Mouse (Mus musculus) E14TG2a.4 (cell line): ENCODE data around the gene Sfpq.
"Not testable (repeated sequence)": the region's sequence is repeated elsewhere in the genome, so short reads cannot be mapped to it uniquely, and the experiment has no call there.

Experiments used
- CTCF ChIP-seq: conservative IDR thresholded peaks from 2 replicates; pipeline ENCODE4 v1.5.1; 2014; ENCODE audit warnings: low read length
- NANOG ChIP-seq: IDR thresholded peaks from 2 replicates; pipeline ENCODE4 v1.6.1; 2014; ENCODE audit warnings: borderline replicate concordance, low read length, mixed read lengths
- POU5F1 ChIP-seq: IDR thresholded peaks from 2 replicates; pipeline ENCODE4 v1.6.1; 2014; ENCODE audit warnings: low read length, borderline replicate concordance

DNA sequence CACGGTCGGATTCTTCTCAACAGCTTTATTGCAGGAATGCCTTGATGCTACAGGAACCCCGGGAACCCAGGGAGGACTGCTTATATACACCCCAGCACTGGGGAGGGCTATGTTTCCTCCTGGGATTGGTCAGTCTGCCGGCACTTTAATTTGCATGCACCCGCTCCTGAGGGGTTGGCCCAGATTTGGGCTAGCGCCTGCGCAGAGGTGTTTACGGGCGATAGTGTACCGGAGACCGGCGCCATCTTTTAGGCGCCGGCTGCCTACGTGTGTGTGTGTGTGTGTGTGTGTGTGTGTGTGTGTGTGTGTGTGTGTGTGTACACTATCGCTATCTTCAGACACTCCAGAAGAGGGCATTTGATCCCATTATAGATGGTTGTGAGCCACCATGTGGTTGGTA, 21.8 kb upstream of the Sfpq start:
- not testable (repeated sequence) for TF ChIP-seq CTCF, POU5F1, NANOG
